Mouse (Mus musculus) embryonic facial prominence, embryonic 11.5 days (tissue): Measurements from ENCODE around the gene Rbms1. TPM values are rescaled to one million over a fixed set of nuclear protein-coding genes. Genes with fewer than 3 reads are reported as not detected.

Experiments
- ATAC-seq: fragments of 200-750 bp; cut with Nextera tagmentation; replicated peaks from 2 replicates; pipeline ENCODE4 v1.8.0; 2017; ENCODE audit warnings: low read depth; ENCODE audit not compliant: insufficient number of reproducible peaks, low FRiP score, low TSS enrichment
- DNase-seq: peaks from one replicate; pipeline ENCODE4 v3.0.0-alpha.2; 2015; ENCODE audit warnings: low spot score
- H3K27ac ChIP-seq: fragments of 300-500 bp; sonication (generic); replicated peaks from 2 replicates; pipeline ENCODE4 v1.5.1; 2014; ENCODE audit warnings: mild to moderate bottlenecking, low read depth, low read length, control low read depth
- H3K27me3 ChIP-seq: fragments of 300-500 bp; sonication (generic); 2 replicates; pipeline ENCODE4 v1.6.1; 2014; ENCODE audit warnings: mild to moderate bottlenecking, low read length, moderate library complexity, mixed read lengths; ENCODE audit not compliant: control insufficient read depth, insufficient read depth
- H3K36me3 ChIP-seq: fragments of 300-500 bp; sonication (generic); replicated peaks from 2 replicates; pipeline ENCODE4 v1.6.1; 2014; ENCODE audit warnings: low read depth, mild to moderate bottlenecking, low read length, moderate library complexity, mixed read lengths; ENCODE audit not compliant: control insufficient read depth, insufficient read depth
- H3K4me1 ChIP-seq: fragments of 300-500 bp; sonication (generic); 2 replicates; pipeline ENCODE4 v1.6.1; 2014; ENCODE audit warnings: low read length, mixed read lengths; ENCODE audit not compliant: control insufficient read depth, insufficient read depth
- H3K4me2 ChIP-seq: fragments of 300-500 bp; sonication (generic); 2 replicates; pipeline ENCODE4 v1.6.1; 2014; ENCODE audit warnings: low read depth, mild to moderate bottlenecking, control low read depth, low read length, moderate library complexity
- H3K4me3 ChIP-seq: fragments of 300-500 bp; sonication (generic); 2 replicates; pipeline ENCODE4 v1.5.1; 2014; ENCODE audit warnings: low read depth, low read length, control low read depth
- H3K9ac ChIP-seq: fragments of 300-500 bp; sonication (generic); replicated peaks from 2 replicates; pipeline ENCODE4 v1.6.1; 2014; ENCODE audit warnings: mild to moderate bottlenecking, control low read depth, low read length
- H3K9me3 ChIP-seq: fragments of 300-500 bp; sonication (generic); replicated peaks from 2 replicates; pipeline ENCODE4 v1.6.1; 2016; ENCODE audit warnings: mild to moderate bottlenecking, low read length, inconsistent platforms, mixed read lengths; ENCODE audit not compliant: control insufficient read depth
- WGBS: fragments of 180-500 bp; shearing (Covaris S2); extraction: QIAGEN DNeasy Blood & Tissue Kit; methylation state at CpG from one replicate; pipeline ENCODE4 v1.1.7; 2014; 5-methylcytosine and 5-hydroxymethylcytosine counted together
- polyA plus RNA-seq: library from polyadenylated mRNA; unstranded; fragments of >200 nt; fragmentation: Nextera tagmentation; extraction: Ambion mirVana; gene quantifications from 2 replicates; pipeline ENCODE4 v1.2.1, GENCODE M21; 2014

Rbms1 gene
- polyA plus RNA-seq, 1 experiment from 2014 or later = 103 TPM

GRCm38 (mm10) chr2:60703315-60703714, 259.7 kb downstream of the Rbms1 start:
- no peak for DNase-seq
- Histone ChIP-seq H3K27ac (no peak overlapping the region), H3K9me3 (no peaks in the 10 kb centered on the region), H3K27me3 (no peaks in the 10 kb centered on the region), H3K36me3 (no peaks in the 10 kb centered on the region), H3K4me3 (no peak overlapping the region), H3K9ac (no peak overlapping the region), H3K4me1 (no peaks in the 10 kb centered on the region), H3K4me2 (no peak overlapping the region)
- 56% methylated on average over 4 of the region's 4 CpGs for WGBS
- no peak for ATAC-seq

GRCm38 (mm10) chr2:60700956-60701355, 262.0 kb downstream of the Rbms1 start:
- no peaks in the 10 kb centered on the region for H3K27me3 ChIP-seq
- ATAC-seq (no peak), DNase-seq (no peak)
- 89% methylated on average over 4 of the region's 4 CpGs for WGBS
- H3K27ac ChIP-seq = no peak overlapping the region
- H3K9me3 ChIP-seq = no peaks in the 10 kb centered on the region
- H3K36me3 ChIP-seq = no peaks in the 10 kb centered on the region
- no peaks in the 10 kb centered on the region for H3K4me1 ChIP-seq
- no peak overlapping the region for H3K9ac ChIP-seq
- no peak overlapping the region for H3K4me3 ChIP-seq
- H3K4me2 ChIP-seq = no peak overlapping the region

Other genes with a start within 250 kb of the Rbms1 start
- gene Itgb6, start 240.5 kb downstream of the Rbms1 start, polyA plus RNA-seq = 1.9 and 2.0 TPM in 2 replicates